Mouse (Mus musculus) E14TG2a.4 (cell line): ENCODE measurements around the gene Hspa1a.
"Not testable (repeated sequence)": the region's sequence is repeated elsewhere in the genome, so short reads cannot be mapped to it uniquely, and the experiment has no call there.

Source experiments
- H3K27me3 ChIP-seq: 2 replicates; pipeline ENCODE4 v1.6.1; 2014; ENCODE audit warnings: low read length, control low read depth; ENCODE audit not compliant: insufficient read depth
- H3K36me3 ChIP-seq: 2 replicates; pipeline ENCODE4 v1.6.1; 2014; ENCODE audit warnings: low read length, control low read depth; ENCODE audit not compliant: insufficient read depth
- H3K4me1 ChIP-seq: replicated peaks from 2 replicates; pipeline ENCODE4 v1.6.1; 2014; ENCODE audit warnings: low read depth, low read length, control low read depth
- H3K4me3 ChIP-seq: replicated peaks from 2 replicates; pipeline ENCODE4 v1.5.1; 2014; ENCODE audit warnings: mild to moderate bottlenecking, low read length
- H3K9me3 ChIP-seq: 2 replicates; pipeline ENCODE4 v1.6.1; 2014; ENCODE audit warnings: low read length, control low read depth
- CTCF ChIP-seq: conservative IDR thresholded peaks from 2 replicates; pipeline ENCODE4 v1.5.1; 2014; ENCODE audit warnings: low read length
- NANOG ChIP-seq: IDR thresholded peaks from 2 replicates; pipeline ENCODE4 v1.6.1; 2014; ENCODE audit warnings: borderline replicate concordance, low read length, mixed read lengths
- POU5F1 ChIP-seq: IDR thresholded peaks from 2 replicates; pipeline ENCODE4 v1.6.1; 2014; ENCODE audit warnings: low read length, borderline replicate concordance

The Hspa1a gene

GRCm38 (mm10) chr17:34996411-34997141 is 24.6 kb upstream of the Hspa1a start:
- Histone ChIP-seq H3K27me3 (no peaks in the 10 kb centered on the region), H3K36me3 (peaks cover 48% of the 10 kb centered on the region), H3K4me1 (peaks cover 39% of the 10 kb centered on the region), H3K4me3 (no peak overlapping the region), H3K9me3 (no peaks in the 10 kb centered on the region)
- TF ChIP-seq POU5F1 (no peak), CTCF (no peak), NANOG (no peak)

GRCm38 (mm10) chr17:34995927-34996326 is 24.0 kb upstream of the Hspa1a start:
- peaks cover 55% of the 10 kb centered on the region for H3K36me3 ChIP-seq
- peaks cover 39% of the 10 kb centered on the region for H3K4me1 ChIP-seq
- H3K4me3 ChIP-seq, H3K9me3 ChIP-seq, H3K27me3 ChIP-seq: not testable (repeated sequence)

- H3K36me3 ChIP-seq: peaks cover 62% of the 10 kb centered on the region
- not testable (repeated sequence) for H3K4me3 ChIP-seq, H3K27me3 ChIP-seq, H3K9me3 ChIP-seq
- peaks cover 39% of the 10 kb centered on the region for H3K4me1 ChIP-seq
Observed at GRCm38 (mm10) chr17:34995192-34995591, 23.2 kb upstream of the Hspa1a start.

- TF ChIP-seq POU5F1: no peak
- Histone ChIP-seq H3K9me3 (no peaks in the 10 kb centered on the region), H3K4me3 (no peak overlapping the region), H3K36me3 (peaks cover 64% of the 10 kb centered on the region), H3K27me3 (no peaks in the 10 kb centered on the region), H3K4me1 (peaks cover 37% of the 10 kb centered on the region)
Observed at GRCm38 (mm10) chr17:34994751-34995150, 22.8 kb upstream of the Hspa1a start.

- Histone ChIP-seq H3K9me3 (no peaks in the 10 kb centered on the region), H3K36me3 (peaks cover 58% of the 10 kb centered on the region), H3K27me3 (no peaks in the 10 kb centered on the region), H3K4me3 (no peak overlapping the region), H3K4me1 (peaks cover 47% of the 10 kb centered on the region)
- TF ChIP-seq NANOG: no peak
- TF ChIP-seq CTCF: peak; percentile 67
Observed at GRCm38 (mm10) chr17:34984218-34984617, 12.3 kb upstream of the Hspa1a start.

- H3K4me3 ChIP-seq: peak overlapping the region; percentile 95
- no peak for TF ChIP-seq NANOG
- TF ChIP-seq POU5F1: no peak
- TF ChIP-seq CTCF: no peak
- peaks cover 59% of the 10 kb centered on the region for H3K4me1 ChIP-seq
- peaks cover 41% of the 10 kb centered on the region for H3K36me3 ChIP-seq
- peaks cover 15% of the 10 kb centered on the region for H3K27me3 ChIP-seq
- H3K9me3 ChIP-seq: no peaks in the 10 kb centered on the region
Observed at GRCm38 (mm10) chr17:34982328-34982727, 10.4 kb upstream of the Hspa1a start.

- peaks cover 21% of the 10 kb centered on the region for H3K27me3 ChIP-seq
- no peaks in the 10 kb centered on the region for H3K9me3 ChIP-seq
- peaks cover 65% of the 10 kb centered on the region for H3K4me1 ChIP-seq
- peak within 1 kb of the TSS; percentile 95 for H3K4me3 ChIP-seq
- TF ChIP-seq NANOG: no peak
- no peak for TF ChIP-seq POU5F1
- no peak for TF ChIP-seq CTCF
- peaks cover 39% of the 10 kb centered on the region for H3K36me3 ChIP-seq
Observed at GRCm38 (mm10) chr17:34981690-34982180, 9.8 kb upstream of the Hspa1a start, which contains the start of gene Lsm2. Gene Lsm2 (plus strand): TSS chr17:34981862.

GRCm38 (mm10) chr17:34980655-34981054 is 8.7 kb upstream of the Hspa1a start:
- no peak for TF ChIP-seq POU5F1
- TF ChIP-seq CTCF: peak; percentile 22; the same call in 1 of the 2 replicates
- H3K36me3 ChIP-seq: peaks cover 28% of the 10 kb centered on the region

GRCm38 (mm10) chr17:34979631-34980030 is 7.7 kb upstream of the Hspa1a start:
- no peaks in the 10 kb centered on the region for H3K9me3 ChIP-seq
- TF ChIP-seq CTCF (no peak), NANOG (no peak), POU5F1 (no peak)
- peaks cover 30% of the 10 kb centered on the region for H3K27me3 ChIP-seq
- no peak overlapping the region for H3K4me3 ChIP-seq
- H3K36me3 ChIP-seq: peaks cover 17% of the 10 kb centered on the region
- H3K4me1 ChIP-seq: peaks cover 46% of the 10 kb centered on the region

More at GRCm38 (mm10) chr17:34980655-34981054, 8.7 kb upstream of the Hspa1a start:
- Histone ChIP-seq H3K27me3 (peaks cover 23% of the 10 kb centered on the region), H3K9me3 (no peaks in the 10 kb centered on the region), H3K4me3 (peak overlapping the region; percentile 95), H3K4me1 (peaks cover 57% of the 10 kb centered on the region)

GRCm38 (mm10) chr17:34978239-34978638 is 6.3 kb upstream of the Hspa1a start:
- TF ChIP-seq POU5F1: no peak
- TF ChIP-seq NANOG: no peak
- TF ChIP-seq CTCF: no peak
- Histone ChIP-seq H3K4me3 (no peak overlapping the region), H3K27me3 (peaks cover 42% of the 10 kb centered on the region), H3K36me3 (peaks cover 6% of the 10 kb centered on the region; the same call in 1 of the 2 replicates), H3K9me3 (no peaks in the 10 kb centered on the region), H3K4me1 (peaks cover 35% of the 10 kb centered on the region)
